Mouse (Mus musculus): Measurements from ENCODE around the gene Gm12794. TPM values are rescaled to one million over a fixed set of nuclear protein-coding genes. Genes with fewer than 3 reads are reported as not detected.
"Not testable (repeated sequence)": the region's sequence is repeated elsewhere in the genome, so short reads cannot be mapped to it uniquely, and the experiment has no call there.

The Gm12794 gene
- not detected in 2 replicates for polyA plus RNA-seq (2016; fragmentation: Nextera tagmentation; extraction: Ambion mirVana)

DNA sequence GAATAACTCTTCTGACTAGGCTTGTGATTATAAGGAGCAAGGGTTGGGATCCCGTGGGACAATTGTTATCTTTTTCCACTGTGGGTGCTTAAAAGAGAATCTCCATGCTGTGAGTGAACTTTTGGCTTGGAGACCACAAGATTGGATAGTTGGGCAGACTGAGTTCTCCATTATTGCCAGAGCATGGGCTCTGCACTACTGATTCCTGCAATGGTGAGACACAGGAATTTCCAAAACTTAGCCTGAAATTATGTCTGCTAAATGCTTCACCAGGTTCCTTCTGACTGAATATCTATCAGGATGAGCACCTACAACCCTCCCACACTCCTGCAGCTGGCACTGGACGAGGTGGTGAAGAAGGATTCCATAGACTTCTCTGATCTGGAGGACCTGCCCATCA is at the start of gene Gm12794:
Gene Gm12794, plus strand, starts transcription at position 301 of the 400 bp plus-strand sequence.
- H3K9ac ChIP-seq; H3K4me2 ChIP-seq; ATAC-seq (ENCODE audit: low FRiP score); H3K27ac ChIP-seq; H3K36me3 ChIP-seq (replicated peaks); H3K4me1 ChIP-seq; H3K27me3 ChIP-seq; H3K4me3 ChIP-seq (replicated peaks); H3K9me3 ChIP-seq: not testable (repeated sequence)
- WGBS, result 90% methylated on average over 2 of the region's 2 CpGs

DNA sequence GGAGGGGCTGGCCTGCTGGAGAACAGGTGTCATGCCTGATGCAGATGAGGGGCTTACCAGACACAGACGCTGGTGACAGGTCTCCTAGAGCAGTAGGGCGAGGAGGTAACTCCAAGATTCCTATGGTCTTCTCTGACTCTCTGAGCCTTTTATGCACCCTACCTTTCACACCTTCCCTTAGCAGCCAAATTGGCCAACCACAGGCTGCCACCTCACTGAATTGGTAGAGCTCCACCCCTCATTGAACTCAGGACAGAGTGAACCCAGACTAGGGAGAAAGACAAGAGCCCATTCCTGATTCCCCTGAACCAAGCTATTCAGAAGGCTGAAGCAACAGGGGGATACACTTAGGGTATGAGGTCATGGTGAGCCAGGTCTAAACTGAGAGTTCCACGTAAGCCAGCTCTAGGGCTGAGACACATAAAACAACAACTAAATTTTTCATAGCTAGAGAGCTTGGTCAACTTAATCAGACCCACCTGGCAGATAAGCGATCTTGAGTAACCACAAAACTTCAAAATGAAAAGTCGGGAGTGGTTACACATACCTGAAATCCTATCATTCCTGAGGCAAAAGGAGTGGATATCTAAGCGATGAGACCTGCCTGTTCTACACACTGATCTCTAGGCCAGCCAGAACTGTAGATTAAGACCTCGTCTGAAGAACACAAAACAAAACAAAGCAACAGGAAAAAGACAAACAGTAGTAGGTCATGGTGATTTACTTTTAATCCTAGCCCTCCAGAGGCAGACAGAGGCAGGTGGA is 46.4 kb upstream of the Gm12794 start, which contains the start of gene C130073F10Rik:
Gene C130073F10Rik, minus strand, starts transcription at position 134 of the 765 bp plus-strand sequence.
- Histone ChIP-seq H3K4me3 (replicated peaks) (no peak within 1 kb of the TSS), H3K9ac (no peak within 1 kb of the TSS), H3K4me2 (no peak within 1 kb of the TSS), H3K9me3 (no peaks in the 10 kb centered on the region), H3K27me3 (no peaks in the 10 kb centered on the region), H3K27ac (no peak within 1 kb of the TSS), H3K36me3 (replicated peaks) (no peaks in the 10 kb centered on the region), H3K4me1 (no peaks in the 10 kb centered on the region)
- 92% methylated on average over 7 of the region's 7 CpGs for WGBS
- no peak for ATAC-seq (ENCODE audit: low FRiP score)

DNA sequence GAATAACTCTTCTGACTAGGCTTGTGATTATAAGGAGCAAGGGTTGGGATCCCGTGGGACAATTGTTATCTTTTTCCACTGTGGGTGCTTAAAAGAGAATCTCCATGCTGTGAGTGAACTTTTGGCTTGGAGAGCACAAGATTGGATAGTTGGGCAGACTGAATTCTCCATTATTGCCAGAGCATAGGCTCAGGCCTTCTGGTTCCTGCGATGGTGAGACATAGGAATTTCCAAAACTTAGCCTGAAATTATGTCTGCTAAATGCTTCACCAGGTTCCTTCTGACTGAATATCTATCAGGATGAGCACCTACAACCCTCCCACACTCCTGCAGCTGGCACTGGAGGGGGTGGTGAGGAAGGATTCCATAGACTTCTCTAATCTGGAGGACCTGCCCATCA is 31.4 kb upstream of the Gm12794 start, which contains the start of gene Gm12800:
Gene Gm12800, plus strand, starts transcription at position 301 of the 400 bp plus-strand sequence.
- not testable (repeated sequence) for H3K27me3 ChIP-seq; H3K9me3 ChIP-seq; H3K9ac ChIP-seq; H3K4me2 ChIP-seq; H3K36me3 ChIP-seq (replicated peaks); ATAC-seq (ENCODE audit: low FRiP score); H3K4me3 ChIP-seq (replicated peaks); H3K27ac ChIP-seq; H3K4me1 ChIP-seq
- 85% methylated on average over 2 of the region's 2 CpGs for WGBS

GRCm38 (mm10) chr4:101980949-101981348 is 40.7 kb downstream of the Gm12794 start, which contains the start of gene Gm12790:
Gene Gm12790, minus strand, starts transcription at chr4:101981049.
- H3K4me1 ChIP-seq, result not testable (repeated sequence)

GRCm38 (mm10) chr4:101985678-101986077 is 45.5 kb downstream of the Gm12794 start:
- no peak overlapping the region for H3K9ac ChIP-seq
- no peaks in the 10 kb centered on the region for H3K27me3 ChIP-seq
- ATAC-seq (ENCODE audit: low FRiP score), result no peak
- H3K4me2 ChIP-seq, result no peak overlapping the region
- H3K36me3 ChIP-seq (replicated peaks), result no peaks in the 10 kb centered on the region
- H3K9me3 ChIP-seq, result no peaks in the 10 kb centered on the region
- no peak overlapping the region for H3K27ac ChIP-seq
- H3K4me1 ChIP-seq, result no peaks in the 10 kb centered on the region
- no peak overlapping the region for H3K4me3 ChIP-seq (replicated peaks)
- 93% methylated on average over 5 of the region's 5 CpGs for WGBS

More at GRCm38 (mm10) chr4:101980949-101981348, 40.7 kb downstream of the Gm12794 start, which contains the start of gene Gm12790:
- H3K27me3 ChIP-seq; H3K9me3 ChIP-seq; ATAC-seq (ENCODE audit: low FRiP score); H3K27ac ChIP-seq; H3K9ac ChIP-seq; H3K4me2 ChIP-seq; H3K4me3 ChIP-seq (replicated peaks); H3K36me3 ChIP-seq (replicated peaks): not testable (repeated sequence)
- 84% methylated on average over 1 of the region's 5 CpGs for WGBS

DNA sequence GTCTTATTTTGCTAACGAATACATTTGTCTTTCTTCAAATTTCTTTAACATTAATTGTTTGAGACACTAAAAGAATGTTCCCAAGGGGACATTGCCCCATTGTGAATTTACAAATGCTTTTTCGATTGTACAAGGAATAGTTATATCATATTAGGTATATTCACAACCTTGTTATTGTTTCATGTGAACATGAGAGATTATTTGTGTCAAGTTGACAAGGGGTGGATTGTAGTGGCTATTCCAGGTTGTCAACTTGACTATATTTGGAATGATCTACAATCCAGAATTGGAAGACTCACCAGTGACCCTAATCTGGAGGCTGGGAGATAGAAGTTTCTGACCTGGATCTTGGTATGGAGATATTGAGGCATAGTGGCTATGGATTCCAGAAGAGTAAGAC is 46.1 kb downstream of the Gm12794 start, which contains the start of gene Gm12789:
Gene Gm12789, plus strand, starts transcription at position 301 of the 400 bp plus-strand sequence.
- H3K27me3 ChIP-seq; H3K4me1 ChIP-seq; H3K36me3 ChIP-seq (replicated peaks); H3K4me2 ChIP-seq; H3K9me3 ChIP-seq; H3K9ac ChIP-seq; ATAC-seq (ENCODE audit: low FRiP score); H3K4me3 ChIP-seq (replicated peaks); H3K27ac ChIP-seq: not testable (repeated sequence)
- 85% methylated on average over 2 of the region's 2 CpGs for WGBS

Other genes with a start within 250 kb of the Gm12794 start
- 1.8 and 2.0 TPM in 2 replicates for gene Lepr, start 223.0 kb upstream of the Gm12794 start, polyA plus RNA-seq (2016; fragmentation: Nextera tagmentation; extraction: Ambion mirVana)
- not detected in 2 replicates for gene B020004J07Rik, start 96.4 kb upstream of the Gm12794 start, polyA plus RNA-seq (2016; fragmentation: Nextera tagmentation; extraction: Ambion mirVana)
- not detected in 2 replicates for gene C130073F10Rik, start 46.6 kb upstream of the Gm12794 start, polyA plus RNA-seq (2016; fragmentation: Nextera tagmentation; extraction: Ambion mirVana)
- gene Gm12800, start 31.3 kb upstream of the Gm12794 start, polyA plus RNA-seq (2016; fragmentation: Nextera tagmentation; extraction: Ambion mirVana), result not detected in 2 replicates
- gene Gm12790, start 40.6 kb downstream of the Gm12794 start, polyA plus RNA-seq (2016; fragmentation: Nextera tagmentation; extraction: Ambion mirVana), result not detected in 2 replicates
- not detected in 2 replicates for gene Gm12789, start 46.2 kb downstream of the Gm12794 start, polyA plus RNA-seq (2016; fragmentation: Nextera tagmentation; extraction: Ambion mirVana)
- gene Pde4b, start 147.1 kb downstream of the Gm12794 start, polyA plus RNA-seq (2016; fragmentation: Nextera tagmentation; extraction: Ambion mirVana), result 7.5 and 10.0 TPM in 2 replicates

Measured in forebrain, embryonic 12.5 days (tissue).